Mouse (Mus musculus) midbrain, embryonic 16.5 days (tissue): ENCODE results near the gene Drosha. TPM values are rescaled to one million over a fixed set of nuclear protein-coding genes. Genes with fewer than 3 reads are reported as not detected.

Experiments
- ATAC-seq: fragments of 200-750 bp; cut with Nextera tagmentation; 2 replicates; pipeline ENCODE4 v1.8.0; 2017; ENCODE audit warnings: moderate TSS enrichment
- H3K27ac ChIP-seq: fragments of 300-500 bp; sonication (generic); 2 replicates; pipeline ENCODE4 v1.5.1; 2014; ENCODE audit warnings: mild to moderate bottlenecking, low read length, mixed read lengths
- H3K27me3 ChIP-seq: fragments of 300-500 bp; sonication (generic); 2 replicates; pipeline ENCODE4 v1.6.1; 2014; ENCODE audit warnings: low read depth, low read length, mixed read lengths; ENCODE audit not compliant: control insufficient read depth, insufficient read depth
- H3K36me3 ChIP-seq: fragments of 300-500 bp; sonication (generic); 2 replicates; pipeline ENCODE4 v1.6.1; 2014; ENCODE audit warnings: mild to moderate bottlenecking, low read length, moderate library complexity, mixed read lengths; ENCODE audit not compliant: control insufficient read depth, insufficient read depth
- H3K4me1 ChIP-seq: fragments of 300-500 bp; sonication (generic); 2 replicates; pipeline ENCODE4 v1.6.1; 2014; ENCODE audit warnings: mild to moderate bottlenecking, low read length, mixed read lengths; ENCODE audit not compliant: control insufficient read depth, insufficient read depth
- H3K4me2 ChIP-seq: fragments of 300-500 bp; sonication (generic); 2 replicates; pipeline ENCODE4 v1.6.1; 2014; ENCODE audit warnings: mild to moderate bottlenecking, low read length, mixed read lengths
- H3K4me3 ChIP-seq: fragments of 300-500 bp; sonication (generic); 2 replicates; pipeline ENCODE4 v1.5.1; 2014; ENCODE audit warnings: low read depth, mild to moderate bottlenecking, low read length, moderate library complexity, mixed read lengths
- H3K9ac ChIP-seq: fragments of 300-500 bp; sonication (generic); 2 replicates; pipeline ENCODE4 v1.6.1; 2014; ENCODE audit warnings: low read depth, low read length, mixed read lengths
- H3K9me3 ChIP-seq: fragments of 300-500 bp; sonication (generic); replicated peaks from 2 replicates; pipeline ENCODE4 v1.6.1; 2014; ENCODE audit warnings: mild to moderate bottlenecking, low read length, mixed read lengths; ENCODE audit not compliant: control insufficient read depth, poor library complexity, severe bottlenecking
- WGBS: fragments of 180-500 bp; shearing (Covaris S2); extraction: QIAGEN DNeasy Blood & Tissue Kit; methylation state at CpG from one replicate; pipeline ENCODE4 v1.1.7; 2014; 5-methylcytosine and 5-hydroxymethylcytosine counted together
- microRNA-seq: library from miRNA; unstranded; fragments of <30 nt; microRNA quantifications from one replicate; pipeline ENCODE4, GENCODE M21; 2017
- polyA plus RNA-seq: library from polyadenylated mRNA; unstranded; fragments of >200 nt; fragmentation: Nextera tagmentation; extraction: Ambion mirVana; gene quantifications from 2 replicates; pipeline ENCODE4 v1.2.1, GENCODE M21; 2015

The Drosha gene
- polyA plus RNA-seq, 1 experiment from 2014 or later = 55.7 TPM

- no peaks in the 10 kb centered on the region for H3K9me3 ChIP-seq
- H3K4me1 ChIP-seq = no peaks in the 10 kb centered on the region
- no peak overlapping the region for H3K27ac ChIP-seq
- H3K4me2 ChIP-seq = no peak overlapping the region
- no peaks in the 10 kb centered on the region for H3K36me3 ChIP-seq
- WGBS = 84% methylated on average over 5 of the region's 5 CpGs
- no peak overlapping the region for H3K9ac ChIP-seq
- ATAC-seq = no peak
- no peaks in the 10 kb centered on the region for H3K27me3 ChIP-seq
- H3K4me3 ChIP-seq = no peak overlapping the region
Measured at GRCm38 (mm10) chr15:12965209-12965608, 140.6 kb downstream of the Drosha start.

- H3K4me2 ChIP-seq = no peak overlapping the region
- ATAC-seq = no peak
- no peak overlapping the region for H3K4me3 ChIP-seq
- WGBS = 72% methylated on average over 8 of the region's 8 CpGs
- H3K9me3 ChIP-seq = no peaks in the 10 kb centered on the region
- no peaks in the 10 kb centered on the region for H3K4me1 ChIP-seq
- H3K9ac ChIP-seq = no peak overlapping the region
- H3K27me3 ChIP-seq = no peaks in the 10 kb centered on the region
- no peak overlapping the region for H3K27ac ChIP-seq
- H3K36me3 ChIP-seq = no peaks in the 10 kb centered on the region
Measured at GRCm38 (mm10) chr15:12968815-12969214, 144.2 kb downstream of the Drosha start.

- 88% methylated on average over 8 of the region's 8 CpGs for WGBS
- H3K4me2 ChIP-seq = no peak overlapping the region
Measured at GRCm38 (mm10) chr15:12972441-12972840, 147.8 kb downstream of the Drosha start.

More at GRCm38 (mm10) chr15:12972441-12972840, 147.8 kb downstream of the Drosha start:
- Histone ChIP-seq H3K27me3 (no peaks in the 10 kb centered on the region), H3K4me3 (no peak overlapping the region), H3K9me3 (no peaks in the 10 kb centered on the region), H3K4me1 (no peaks in the 10 kb centered on the region), H3K9ac (no peak overlapping the region), H3K36me3 (no peaks in the 10 kb centered on the region), H3K27ac (no peak overlapping the region)
- no peak for ATAC-seq

Small RNA genes within 50 kb of the gene (microRNA-seq; reads per million reads assigned to microRNA genes)
- gene Gm47288 = not detected

Other genes with a start within 250 kb of the Drosha start
- 14.5 and 15.0 TPM in 2 replicates for gene Pdzd2, start 84.9 kb upstream of the Drosha start, polyA plus RNA-seq
- 31.3 and 33.8 TPM in 2 replicates for gene 6030458C11Rik, start 166 bp upstream of the Drosha start, polyA plus RNA-seq